Mouse (Mus musculus) CH12.LX (cell line): ENCODE measurements around the gene 4921539E11Rik. TPM values are rescaled to one million over a fixed set of nuclear protein-coding genes. Genes with fewer than 3 reads are reported as not detected.

ENCODE experiments used
- DNase-seq: peaks from one replicate; pipeline ENCODE4 v3.0.0-alpha.2; 2013; ENCODE audit errors: extremely low read depth
- H3K27ac ChIP-seq: 2 replicates; pipeline ENCODE4 v1.5.1; 2012; ENCODE audit warnings: low read depth, mild to moderate bottlenecking, control low read depth, moderate library complexity; ENCODE audit not compliant: insufficient read depth
- H3K27me3 ChIP-seq: replicated peaks from 2 replicates; pipeline ENCODE3; 2012; ENCODE audit warnings: inconsistent platforms
- H3K36me3 ChIP-seq, 2 experiments: replicated peaks in 1 of 2; 2 replicates each; pipeline versions ENCODE3 to v1.6.1; 2012; ENCODE audit warnings: inconsistent platforms in 1 of 2, low read length in 1 of 2, mild to moderate bottlenecking in 1 of 2, mixed read lengths in 1 of 2, moderate library complexity in 1 of 2; ENCODE audit not compliant: control insufficient read depth in 1 of 2, insufficient read depth in 1 of 2
- H3K4me1 ChIP-seq, 2 experiments: 2 replicates each; pipeline ENCODE4 v1.6.1; 2012; ENCODE audit warnings: inconsistent platforms in 1 of 2, moderate library complexity in 1 of 2; ENCODE audit not compliant: insufficient read depth in 2 of 2, control insufficient read depth in 1 of 2
- H3K4me2 ChIP-seq: 2 replicates; pipeline ENCODE4 v1.6.1; 2012; ENCODE audit warnings: low read depth, mild to moderate bottlenecking, control low read depth; ENCODE audit not compliant: poor library complexity, insufficient read depth, severe bottlenecking
- H3K4me3 ChIP-seq, 3 experiments: fragments of 150-350 bp in 1 of 3; sonication (generic) in 1 of 3; replicated peaks in 1 of 3; 2 replicates each; pipeline versions ENCODE3 to v1.5.1; 2011 to 2012; ENCODE audit warnings: low read depth in 2 of 3, low read length in 2 of 3, mild to moderate bottlenecking in 2 of 3, moderate library complexity in 2 of 3, control low read depth in 1 of 3, improper control_type of control experiment in 1 of 3, inconsistent platforms in 1 of 3, mixed read lengths in 1 of 3; ENCODE audit not compliant: poor library complexity in 1 of 3
- H3K79me2 ChIP-seq: replicated peaks from 2 replicates; pipeline ENCODE4 v1.6.1; 2012; ENCODE audit warnings: mild to moderate bottlenecking, moderate library complexity; ENCODE audit not compliant: control insufficient read depth, poor library complexity, insufficient read depth, severe bottlenecking; ENCODE audit errors: extremely low read depth
- H3K9ac ChIP-seq: 2 replicates; pipeline ENCODE4 v1.6.1; 2012; ENCODE audit warnings: low read depth, mild to moderate bottlenecking, control low read depth, moderate library complexity; ENCODE audit not compliant: insufficient read depth
- H3K9me3 ChIP-seq: replicated peaks from 2 replicates; pipeline ENCODE3; 2012; ENCODE audit warnings: low read length, inconsistent platforms, mixed read lengths
- CHD1 ChIP-seq: IDR thresholded peaks from 2 replicates; pipeline ENCODE4 v1.6.1; 2012; ENCODE audit warnings: low read depth, low read length, improper control_type of control experiment, inconsistent platforms
- CHD2 ChIP-seq: IDR thresholded peaks from 2 replicates; pipeline ENCODE4 v1.6.1; 2011; ENCODE audit warnings: low read length, improper control_type of control experiment
- E2F4 ChIP-seq: IDR thresholded peaks from 2 replicates; pipeline ENCODE4 v1.6.1; 2011; ENCODE audit warnings: low read depth, low read length, improper control_type of control experiment; ENCODE audit not compliant: insufficient replicate concordance
- ELF1 ChIP-seq: IDR thresholded peaks from 2 replicates; pipeline ENCODE4 v1.6.1; 2014; ENCODE audit warnings: low read depth, mild to moderate bottlenecking, inconsistent platforms, low read length, improper control_type of control experiment
- HCFC1 ChIP-seq: IDR thresholded peaks from 2 replicates; pipeline ENCODE4 v1.6.1; 2012; ENCODE audit warnings: low read depth, mild to moderate bottlenecking, inconsistent platforms, low read length, improper control_type of control experiment
- KAT2A ChIP-seq: IDR thresholded peaks from 2 replicates; pipeline ENCODE4 v1.6.1; 2012; ENCODE audit warnings: low read length, improper control_type of control experiment, inconsistent platforms; ENCODE audit not compliant: insufficient replicate concordance
- MAX ChIP-seq: IDR thresholded peaks from 2 replicates; pipeline ENCODE4 v1.6.1; 2011; ENCODE audit warnings: low read length, improper control_type of control experiment
- NRF1 ChIP-seq: IDR thresholded peaks from 2 replicates; pipeline ENCODE4 v1.6.1; 2014; ENCODE audit warnings: low read depth, mild to moderate bottlenecking, inconsistent platforms, low read length, improper control_type of control experiment, moderate library complexity
- PAX5 ChIP-seq: IDR thresholded peaks from 2 replicates; pipeline ENCODE4 v1.6.1; 2012; ENCODE audit warnings: low read length, inconsistent platforms, mixed read lengths
- RAD21 ChIP-seq: IDR thresholded peaks from 2 replicates; pipeline ENCODE4 v1.6.1; 2011; ENCODE audit warnings: low read depth, mild to moderate bottlenecking, low read length, improper control_type of control experiment, moderate library complexity
- SMC3 ChIP-seq: IDR thresholded peaks from 2 replicates; pipeline ENCODE4 v1.6.1; 2011; ENCODE audit warnings: low read depth, low read length, improper control_type of control experiment
- TCF12 ChIP-seq: IDR thresholded peaks from 2 replicates; pipeline ENCODE4 v1.6.1; 2014; ENCODE audit warnings: low read depth, mild to moderate bottlenecking, inconsistent platforms, low read length, improper control_type of control experiment
- UBTF ChIP-seq: IDR thresholded peaks from 2 replicates; pipeline ENCODE4 v1.6.1; 2012; ENCODE audit warnings: low read depth, mild to moderate bottlenecking, inconsistent platforms, low read length, improper control_type of control experiment, moderate library complexity
- ZKSCAN1 ChIP-seq: IDR thresholded peaks from 2 replicates; pipeline ENCODE4 v1.6.1; 2012; ENCODE audit warnings: low read depth, inconsistent platforms, low read length, improper control_type of control experiment, borderline replicate concordance
- dilution Hi-C: fragments of 300-500 bp; cut with MboI; formaldehyde crosslinking; loops from 2 replicates; pipeline ENCODE4 v1.14.3; 2020; ENCODE audit warnings: low sequenced_read_pairs; ENCODE audit not compliant: extremely low pct_unique_long_range_greater_than_20kb, extremely low pct_ligation_motif_present
- in situ Hi-C: fragments of 300-500 bp; cut with MboI; formaldehyde crosslinking; loops from 3 replicates; pipeline ENCODE4 v1.14.3; 2019; ENCODE audit warnings: low sequenced_read_pairs, low pct_ligation_motif_present, low pct_unique_long_range_greater_than_20kb, mixed read lengths
- polyA plus RNA-seq: library from polyadenylated mRNA; unstranded; fragments of >175 nt; gene quantifications from 2 replicates; pipeline ENCODE4 v1.2.1, GENCODE M21; 2012; ENCODE audit warnings: low read depth; ENCODE audit not compliant: insufficient read length
- total RNA-seq, 2 experiments: library from RNA; depleted of rRNA; stranded (reverse); fragments of 300-350 nt in 1 of 2; fragments of >200 nt in 1 of 2; gene quantifications; 2 replicates each; pipeline ENCODE4 v1.2.3; 2012 to 2014

The 4921539E11Rik gene
- not detected in 2 replicates for total RNA-seq (2012; rRNA removed)
- not detected in 2 replicates for total RNA-seq (2014; rRNA removed)
- polyA plus RNA-seq = not detected in 2 replicates

DNA sequence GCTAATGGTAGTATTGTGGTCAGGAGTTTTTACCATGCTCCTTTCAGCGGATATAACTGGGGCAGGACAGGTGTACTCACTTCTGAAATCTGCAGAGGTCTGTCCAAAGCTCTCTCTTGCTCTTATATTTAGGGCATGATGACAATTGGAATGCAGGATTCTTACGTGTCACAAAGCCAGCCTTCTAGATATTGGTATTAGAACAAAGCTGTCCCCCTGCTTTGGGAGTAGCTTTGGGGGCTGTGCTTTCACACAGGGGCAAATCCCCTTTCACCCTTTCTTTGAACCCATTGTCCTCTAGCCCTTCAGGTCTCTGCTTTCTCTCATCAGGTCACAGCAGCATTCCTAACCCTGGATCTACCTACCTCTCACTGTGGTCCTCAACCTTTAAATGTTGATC, at the start of gene 4921539E11Rik:
Gene 4921539E11Rik (minus strand): TSS at position 101 of the 400 bp plus-strand sequence.
- 0 out of 4 replicates have a peak, but pooled peaks cover 0 to 4% of the 10 kb centered on the region in 2 experiments for H3K4me1 ChIP-seq
- peak within 1 kb of the TSS; percentile 10; the same call in 1 of the 2 replicates for H3K4me2 ChIP-seq
- in situ Hi-C loops = no loop called here
- no peaks in the 10 kb centered on the region for H3K36me3 ChIP-seq
- H3K27ac ChIP-seq = no peak within 1 kb of the TSS
- no peaks in the 10 kb centered on the region for H3K27me3 ChIP-seq
- H3K4me3 ChIP-seq = no peak within 1 kb of the TSS
- dilution Hi-C loops = no loop called here
- H3K9me3 ChIP-seq = no peaks in the 10 kb centered on the region
- no peak for TF ChIP-seq PAX5
- TF ChIP-seq ELF1 = no peak
- TF ChIP-seq HCFC1 = no peak
- no peak for TF ChIP-seq UBTF
- TF ChIP-seq SMC3 = no peak
- no peak for TF ChIP-seq E2F4
- TF ChIP-seq RAD21 = no peak
- TF ChIP-seq ZKSCAN1 = no peak
- TF ChIP-seq, all 38 proteins: peak for 0
- no peak within 1 kb of the TSS for H3K9ac ChIP-seq
- no peaks in the 10 kb centered on the region for H3K79me2 ChIP-seq
- no peak for DNase-seq

DNA sequence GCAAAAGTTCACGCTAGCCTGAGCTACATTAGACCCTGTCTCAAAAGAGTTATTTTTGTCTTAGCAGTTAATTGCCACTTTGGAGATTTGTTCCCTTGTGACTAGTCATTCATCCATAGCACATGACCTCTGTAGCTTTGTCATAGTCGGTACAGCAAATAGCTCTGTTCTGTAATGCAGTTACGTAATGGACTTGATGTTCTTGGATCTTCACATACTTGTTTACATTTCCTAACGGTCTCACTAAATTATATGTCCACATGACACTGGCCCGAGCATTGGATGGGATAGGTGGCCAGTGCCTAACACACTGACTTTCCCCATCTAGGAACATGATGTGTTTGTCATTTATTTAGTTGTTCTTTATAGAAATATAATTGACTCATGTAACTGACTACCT, 44.5 kb upstream of the 4921539E11Rik start:
- H3K36me3 ChIP-seq = peaks cover 14 to 34% of the 10 kb centered on the region in 2 experiments
- H3K27ac ChIP-seq = no peak overlapping the region
- DNase-seq = no peak
- no peak overlapping the region for H3K4me3 ChIP-seq
- no peaks in the 10 kb centered on the region for H3K9me3 ChIP-seq
- H3K4me2 ChIP-seq = no peak overlapping the region
- no peaks in the 10 kb centered on the region for H3K79me2 ChIP-seq
- in situ Hi-C loops (loop anchor here (25.0 kb wide), 1 partner anchor 348 kb away; the partner anchor contains the start of gene Tctex1d1), dilution Hi-C loops (no loop called here)
- H3K4me1 ChIP-seq = no peaks in the 10 kb centered on the region
- no peaks in the 10 kb centered on the region for H3K27me3 ChIP-seq
- TF ChIP-seq NRF1 (no peak), E2F4 (no peak), KAT2A (no peak), CHD1 (no peak), SMC3 (no peak), PAX5 (no peak), ZKSCAN1 (no peak)
- H3K9ac ChIP-seq = no peak overlapping the region

DNA sequence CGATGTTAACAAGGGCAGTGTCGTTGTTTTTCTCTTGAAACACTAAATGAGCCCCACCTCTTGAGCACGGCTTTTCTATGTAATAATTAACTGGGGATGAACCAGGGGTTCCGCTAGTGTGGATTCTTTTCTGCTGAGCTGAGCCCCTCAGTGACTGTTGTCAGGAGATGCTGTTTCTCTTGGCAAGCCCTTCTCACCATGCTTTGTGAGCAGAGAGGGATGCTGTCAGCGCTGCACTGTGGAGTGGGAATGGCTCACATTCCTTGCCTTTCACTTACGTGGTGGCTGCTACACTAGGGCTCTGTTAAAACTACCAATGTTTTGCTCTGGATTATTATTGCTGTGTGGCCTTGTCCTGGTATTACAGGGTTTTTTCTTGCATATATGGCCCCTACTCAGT, 38.7 kb upstream of the 4921539E11Rik start:
- in situ Hi-C loops (loop anchor here (25.0 kb wide), 1 partner anchor 342 kb away; the partner anchor contains the start of gene Tctex1d1), dilution Hi-C loops (no loop called here)
- Histone ChIP-seq H3K4me1 (peaks cover 0 to 10% of the 10 kb centered on the region in 2 experiments; a peak in 1 of 4 replicates), H3K9me3 (no peaks in the 10 kb centered on the region), H3K27me3 (no peaks in the 10 kb centered on the region), H3K79me2 (no peaks in the 10 kb centered on the region), H3K4me3 (no peak overlapping the region), H3K36me3 (peaks cover 14 to 48% of the 10 kb centered on the region in 2 experiments), H3K4me2 (no peak overlapping the region), H3K9ac (no peak overlapping the region), H3K27ac (no peak overlapping the region)
- DNase-seq = no peak
- TF ChIP-seq CHD2 (no peak), TCF12 (no peak), ZKSCAN1 (no peak), E2F4 (no peak), NRF1 (no peak), UBTF (no peak), MAX (no peak)
